Mouse (Mus musculus): ENCODE measurements around the gene Rab3a. TPM values are rescaled to one million over a fixed set of nuclear protein-coding genes. Genes with fewer than 3 reads are reported as not detected.

Rab3a gene
- polyA plus RNA-seq, 2 experiments from 2014 or later: 7.5 to 9.6 TPM

DNA sequence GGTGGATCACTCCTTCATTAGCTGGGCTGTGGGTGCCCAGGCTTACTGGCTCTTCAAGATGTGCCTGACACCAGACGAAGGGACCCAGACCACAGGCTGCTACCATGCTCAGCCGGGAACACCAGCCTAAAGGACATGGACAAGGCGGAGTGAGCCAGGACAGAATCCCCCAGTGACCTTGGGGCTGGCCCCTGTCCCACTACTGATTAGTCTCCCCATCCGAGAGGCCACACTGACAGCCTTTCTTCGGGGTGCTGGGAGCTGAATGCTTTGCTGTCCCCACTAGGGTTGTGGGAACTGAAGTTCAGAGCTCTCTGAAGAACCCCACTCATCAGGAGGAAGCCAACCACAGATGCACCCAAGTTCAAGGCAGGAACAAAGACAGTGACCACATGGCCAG is 20.7 kb downstream of the Rab3a start:
- ATAC-seq: no peak

DNA sequence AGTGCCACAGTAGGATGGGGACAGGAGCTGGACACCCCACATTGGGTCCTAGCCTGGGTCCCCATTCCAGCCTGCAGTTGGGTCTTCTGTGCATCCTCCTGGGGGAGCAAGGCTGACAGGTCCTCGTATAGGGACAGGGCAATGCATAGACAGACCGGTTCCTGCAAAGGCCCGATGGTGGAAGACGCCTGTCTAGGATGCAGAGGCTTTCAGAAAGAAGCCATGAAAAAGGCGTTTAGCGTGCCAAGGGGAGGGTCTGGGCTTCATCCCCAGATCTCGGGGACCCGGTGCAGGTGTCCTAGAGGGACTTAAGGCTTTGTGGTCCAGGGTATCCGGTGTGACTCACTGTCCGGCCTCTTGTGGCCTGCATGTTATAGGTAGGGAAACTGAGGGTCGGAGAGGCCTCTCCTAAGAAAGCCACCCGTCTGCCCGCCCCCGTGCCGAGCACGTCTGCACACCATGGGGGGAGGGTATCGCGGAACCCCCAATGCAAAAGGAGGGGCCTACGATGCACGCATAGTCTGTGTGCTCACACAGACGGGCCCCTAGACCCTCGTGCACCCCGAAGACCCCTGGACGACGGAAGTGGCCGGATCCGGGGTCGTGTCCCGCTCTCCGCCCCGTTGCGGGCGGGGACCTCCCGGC is 21.5 kb downstream of the Rab3a start:
- ATAC-seq: peak; percentile 5

- ATAC-seq: peak; percentile 87
These were observed 22.3 kb downstream of the Rab3a start, which contains the start of gene Pik3r2 for GRCm38 (mm10) chr8:70776496-70777444. Gene Pik3r2 (minus strand): TSS chr8:70776713.

- no peak for ATAC-seq
These were observed 25.6 kb downstream of the Rab3a start for GRCm38 (mm10) chr8:70780093-70780492.

GRCm38 (mm10) chr8:70786291-70787050 is 32.0 kb downstream of the Rab3a start:
- ATAC-seq: no peak

DNA sequence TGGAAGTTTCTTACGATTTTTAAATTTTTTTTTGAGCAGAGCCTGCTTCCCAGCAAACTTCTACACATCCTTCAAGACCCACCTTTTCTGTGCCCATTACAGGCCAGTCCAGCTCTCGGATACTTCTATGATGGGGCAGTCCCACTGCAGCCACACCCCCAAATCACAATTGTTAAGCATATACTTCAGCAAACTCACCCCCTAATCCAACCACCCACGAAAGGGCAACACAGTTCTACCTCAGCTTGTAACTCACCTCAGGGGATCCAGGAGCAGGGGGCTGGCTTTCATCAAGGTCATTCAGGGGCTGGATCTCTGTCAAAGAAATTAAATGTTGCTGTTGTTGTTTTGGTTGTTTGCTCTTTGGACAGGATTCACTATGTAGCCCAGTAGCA is 32.6 kb downstream of the Rab3a start:
- ATAC-seq: no peak

- ATAC-seq: no peak
These were observed 33.6 kb downstream of the Rab3a start for GRCm38 (mm10) chr8:70787941-70788667.

- no peak for ATAC-seq
These were observed 34.6 kb downstream of the Rab3a start for GRCm38 (mm10) chr8:70789046-70789445.

- no peak for ATAC-seq
These were observed 36.4 kb downstream of the Rab3a start for GRCm38 (mm10) chr8:70790846-70791245.

DNA sequence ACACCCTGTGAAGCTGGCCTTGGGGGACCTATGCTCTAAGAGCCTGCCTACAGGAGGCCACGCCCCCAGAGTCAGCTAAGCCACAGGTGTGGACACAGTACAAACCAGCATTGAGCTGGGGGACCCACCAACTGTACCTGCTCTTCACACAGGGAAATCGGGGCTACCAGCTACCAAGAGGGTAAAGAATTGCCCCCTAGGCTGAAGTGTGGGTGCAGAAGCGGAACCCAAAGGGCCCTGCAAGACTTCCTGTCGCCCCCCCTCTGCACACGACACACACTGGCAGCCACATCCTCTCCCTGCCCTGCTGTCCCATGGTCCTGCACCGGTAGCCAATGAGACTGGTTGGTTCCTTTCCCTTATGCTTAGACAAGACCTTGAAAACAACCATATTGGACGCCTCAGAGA is 36.8 kb downstream of the Rab3a start:
- ATAC-seq: peak; percentile 71

DNA sequence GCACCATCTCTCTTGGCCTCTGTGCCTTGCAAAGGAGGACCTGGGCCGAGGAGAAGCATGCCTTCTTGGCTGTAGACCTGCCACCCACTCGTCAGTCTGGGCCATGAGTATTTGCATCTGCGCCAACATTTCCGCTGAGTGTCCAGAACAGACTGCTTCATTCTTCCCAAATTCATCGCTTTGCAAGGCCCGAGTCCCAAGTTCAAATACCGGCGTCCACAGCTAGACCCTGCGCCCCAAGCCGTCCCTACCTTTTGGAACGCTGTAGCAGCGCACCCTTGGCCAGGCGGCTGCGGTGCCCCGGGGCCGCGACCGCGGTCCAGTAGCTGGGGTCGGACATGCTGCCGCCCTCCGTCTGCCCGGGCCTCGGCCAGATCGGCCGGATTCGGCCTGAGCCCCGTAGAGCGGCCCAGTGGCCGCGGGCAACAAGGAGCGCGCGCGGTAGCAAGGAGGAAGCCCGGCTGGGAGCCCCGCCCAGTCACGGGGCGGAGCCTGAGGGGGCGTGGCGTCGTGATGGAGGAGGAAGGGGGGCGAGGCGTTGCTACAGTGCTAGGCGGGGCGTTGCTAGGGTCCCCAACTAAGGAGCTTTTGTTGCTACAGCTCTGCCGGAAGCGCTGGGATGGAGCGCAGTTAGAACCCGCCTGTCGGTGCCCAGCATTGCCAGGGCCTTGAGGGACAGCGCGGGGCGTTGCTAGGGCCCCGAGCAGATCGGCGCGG is 37.7 kb downstream of the Rab3a start:
- peak; percentile 80 for ATAC-seq

GRCm38 (mm10) chr8:70792700-70793099 is 38.2 kb downstream of the Rab3a start:
- ATAC-seq: peak; percentile 45

DNA sequence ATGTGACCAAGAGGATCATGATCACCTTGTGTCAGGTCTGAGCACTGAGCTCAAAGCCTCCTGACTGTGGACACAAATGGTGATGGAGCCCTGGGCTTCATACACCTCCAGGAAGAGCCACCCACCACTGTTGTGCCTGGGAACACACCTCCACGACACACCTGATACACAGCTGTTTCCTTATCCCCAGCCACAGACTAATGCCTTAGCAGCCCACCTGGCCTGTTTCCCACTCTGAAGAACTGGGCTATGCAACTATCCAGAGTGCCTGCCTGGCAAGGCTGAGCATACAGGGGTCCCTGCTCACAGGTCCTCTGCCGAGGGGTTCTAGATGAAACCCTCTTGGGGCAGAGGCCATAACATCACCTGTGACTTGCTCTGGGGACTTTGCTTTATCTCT is 39.7 kb downstream of the Rab3a start:
- ATAC-seq: no peak

GRCm38 (mm10) chr8:70795370-70795769 is 40.9 kb downstream of the Rab3a start:
- ATAC-seq: no peak

DNA sequence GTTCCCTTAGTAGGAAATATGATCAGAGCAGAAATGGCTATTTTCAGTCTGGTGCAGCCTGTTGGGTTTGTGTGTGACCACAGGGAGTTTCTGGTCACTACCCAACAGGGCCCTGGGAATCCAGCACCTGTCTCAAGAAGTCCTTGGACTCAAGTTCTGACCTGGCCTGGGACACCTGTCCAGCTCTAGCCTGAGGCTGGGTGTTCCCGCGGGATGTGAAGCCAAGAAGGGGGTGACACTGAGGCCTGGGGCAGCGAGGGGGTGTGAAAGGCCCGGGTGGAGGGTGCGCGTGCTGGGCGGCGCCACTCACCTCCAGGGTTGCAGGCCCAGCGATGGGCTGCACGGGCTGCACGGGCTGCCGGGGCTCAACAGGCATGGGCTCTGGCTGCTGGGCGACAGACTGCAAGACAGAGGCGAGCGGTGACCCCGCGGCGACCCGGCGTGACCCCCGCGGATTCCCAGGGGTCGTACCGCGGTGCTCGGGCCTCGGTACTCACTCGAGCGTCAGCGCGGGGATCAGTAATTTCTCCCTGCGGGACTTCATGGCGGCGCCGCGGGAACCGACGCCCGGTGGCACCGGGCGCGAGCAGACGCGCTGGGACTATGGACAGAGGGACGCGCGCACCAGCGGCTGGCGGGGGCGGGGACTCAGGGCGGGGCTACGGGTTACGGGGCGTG is 42.1 kb downstream of the Rab3a start:
- ATAC-seq: no peak

- ATAC-seq: peak; percentile 53
These were observed 42.9 kb downstream of the Rab3a start for GRCm38 (mm10) chr8:70797081-70798070.

GRCm38 (mm10) chr8:70798281-70798680 is 43.8 kb downstream of the Rab3a start:
- no peak for ATAC-seq

- no peak for ATAC-seq
These were observed 46.2 kb downstream of the Rab3a start for GRCm38 (mm10) chr8:70800648-70801047.

DNA sequence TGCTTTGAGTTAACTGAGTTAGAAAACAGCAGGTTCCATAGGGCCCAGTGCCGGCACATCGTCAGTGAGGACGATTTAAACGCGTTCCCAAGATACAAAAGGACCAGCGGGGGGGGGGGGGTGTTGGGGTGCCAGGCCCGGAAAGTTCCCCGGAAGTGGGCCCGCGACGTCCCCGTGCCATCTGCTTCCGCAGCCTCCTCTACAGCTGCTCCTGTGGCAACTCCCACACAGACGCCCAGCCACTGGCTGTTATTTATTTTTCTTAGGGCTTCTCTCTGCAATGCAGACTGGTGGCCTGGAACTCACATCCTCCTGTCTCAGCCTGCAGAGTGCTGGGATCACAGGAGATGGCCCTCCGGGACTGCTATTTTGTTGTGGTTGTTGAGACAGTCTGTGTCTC is 46.7 kb downstream of the Rab3a start:
- ATAC-seq: no peak

DNA sequence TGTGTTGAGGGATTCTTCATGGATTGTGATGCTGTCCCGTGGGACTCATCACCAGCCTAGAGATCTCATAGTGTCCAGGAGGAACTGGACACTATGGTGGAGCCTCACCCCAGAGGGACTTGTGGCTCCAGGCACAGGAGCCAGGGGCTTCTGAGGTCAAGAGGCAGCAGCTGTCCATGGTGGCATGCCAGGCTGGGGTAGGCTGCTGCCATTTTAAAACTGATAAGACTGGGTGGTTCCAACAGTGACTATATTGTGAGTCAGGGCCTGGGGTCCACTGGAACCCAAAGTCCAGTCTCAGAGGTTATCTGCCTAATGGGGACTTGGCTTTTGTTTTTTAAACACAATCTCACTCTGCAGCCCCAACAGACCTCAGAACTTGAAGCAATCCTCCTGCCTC is 47.4 kb downstream of the Rab3a start:
- no peak for ATAC-seq
